Mouse (Mus musculus): ENCODE data around the gene Jade1.

DNA sequence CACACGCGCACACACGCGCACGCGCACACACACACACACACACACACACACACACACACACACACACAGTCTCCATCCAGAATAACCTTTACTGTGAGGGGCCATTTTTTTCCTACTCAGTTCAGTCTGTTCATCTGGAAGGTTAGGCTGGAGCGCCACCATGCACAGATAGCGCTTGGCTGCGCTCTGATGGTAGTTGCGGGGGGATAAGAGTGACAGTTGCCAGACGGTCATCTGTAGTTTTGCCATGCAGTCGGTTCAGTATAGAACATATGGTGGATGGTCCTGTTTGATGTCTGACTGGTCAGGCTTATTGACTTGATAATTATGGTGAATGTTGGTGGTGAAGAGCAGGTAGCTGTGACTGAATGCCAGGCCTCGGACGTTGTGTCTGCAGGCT, 27.6 kb downstream of the Jade1 start:
- no peak; a peak in 1 of 4 replicates for TF ChIP-seq POLR2A (IDR thresholded peaks at IDR 0.05; ENCODE audit: control insufficient read depth in 1 of 2, insufficient read depth in 1 of 2, low read depth in 1 of 2, low read length in 2 of 2, poor library complexity in 1 of 2)
- TF ChIP-seq HCFC1 (IDR thresholded peaks at IDR 0.05; ENCODE audit: low read depth, low read length) = no peak
